Mouse (Mus musculus): Measurements from ENCODE around the gene Gm49361.
"Not testable (repeated sequence)": the region's sequence is repeated elsewhere in the genome, so short reads cannot be mapped to it uniquely, and the experiment has no call there.

The Gm49361 gene

GRCm38 (mm10) chr14:57746001-57746771 is at the start of gene Gm49361:
TSS of gene Gm49361 (minus strand) at chr14:57746103.
- peak; percentile 95 to 97 for DNase-seq

GRCm38 (mm10) chr14:57791171-57791570 is 45.3 kb upstream of the Gm49361 start:
- no peak for DNase-seq

- no peak for DNase-seq
Measured at GRCm38 (mm10) chr14:57789759-57790158, 43.9 kb upstream of the Gm49361 start.

GRCm38 (mm10) chr14:57789311-57789710 is 43.4 kb upstream of the Gm49361 start:
- no peak for DNase-seq

- no peak for DNase-seq
Measured at GRCm38 (mm10) chr14:57787406-57787805, 41.5 kb upstream of the Gm49361 start.

- DNase-seq: no peak
Measured at GRCm38 (mm10) chr14:57772157-57772815, 26.4 kb upstream of the Gm49361 start.

- DNase-seq: peak; percentile 17 to 29
Measured at GRCm38 (mm10) chr14:57769102-57769501, 23.2 kb upstream of the Gm49361 start.

- peak; percentile 42 to 59 for DNase-seq
Measured at GRCm38 (mm10) chr14:57760447-57761412, 14.8 kb upstream of the Gm49361 start.

GRCm38 (mm10) chr14:57758237-57758636 is 12.3 kb upstream of the Gm49361 start, which contains the start of gene Lats2:
TSS of gene Lats2 (minus strand) at chr14:57758388.
- DNase-seq: peak in 1 of 2 experiments; percentile 59

GRCm38 (mm10) chr14:57756094-57756493 is 10.2 kb upstream of the Gm49361 start:
- DNase-seq: no peak

- DNase-seq: no peak
Measured at GRCm38 (mm10) chr14:57755661-57756060, 9.8 kb upstream of the Gm49361 start.

- peak in 1 of 2 experiments; percentile 23 for DNase-seq
Measured at GRCm38 (mm10) chr14:57753351-57753992, 7.6 kb upstream of the Gm49361 start.

- not testable (repeated sequence) for DNase-seq
Measured at GRCm38 (mm10) chr14:57751006-57751405, 5.1 kb upstream of the Gm49361 start.

- no peak for DNase-seq
Measured at GRCm38 (mm10) chr14:57749501-57749900, 3.6 kb upstream of the Gm49361 start.

GRCm38 (mm10) chr14:57745291-57745969 is 473 bp downstream of the Gm49361 start:
- DNase-seq: peak; percentile 68 to 79

GRCm38 (mm10) chr14:57744547-57744946 is 1.4 kb downstream of the Gm49361 start:
- DNase-seq: peak in 1 of 2 experiments; percentile 48

- no peak for DNase-seq
Measured at GRCm38 (mm10) chr14:57740651-57741050, 5.3 kb downstream of the Gm49361 start.

- DNase-seq: no peak
Measured at GRCm38 (mm10) chr14:57737089-57737488, 8.8 kb downstream of the Gm49361 start.

GRCm38 (mm10) chr14:57736141-57736540 is 9.8 kb downstream of the Gm49361 start:
- DNase-seq: no peak

GRCm38 (mm10) chr14:57732668-57733293 is 13.1 kb downstream of the Gm49361 start:
- DNase-seq: no peak

- peak; percentile 79 to 85 for DNase-seq
Measured at GRCm38 (mm10) chr14:57730527-57730926, 15.4 kb downstream of the Gm49361 start.

Measured in lung, postnatal 4 days (tissue).